Mouse (Mus musculus): ENCODE results near the gene Smim15.

DNA sequence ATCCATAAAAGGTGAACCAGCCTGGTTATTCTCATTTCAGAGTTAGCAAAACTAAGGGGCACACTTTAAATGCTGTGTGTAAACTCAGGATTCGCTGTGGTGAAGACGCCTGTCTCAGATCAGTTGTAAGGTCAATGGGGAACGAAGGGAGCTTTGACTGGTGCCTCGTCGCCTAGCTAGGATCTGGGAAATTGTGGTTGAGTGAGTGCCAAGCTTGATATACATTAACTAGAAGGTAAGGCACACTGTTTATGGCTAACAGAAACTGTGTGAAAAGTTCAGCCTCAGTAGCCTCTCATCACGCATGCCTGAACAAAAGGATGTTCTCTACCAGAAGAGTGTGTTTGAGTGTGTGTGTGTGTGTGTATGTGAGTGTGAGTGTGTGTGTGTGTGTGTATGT is 30.4 kb upstream of the Smim15 start:
- TF ChIP-seq GATA1 (IDR thresholded peaks at IDR 0.05; ENCODE audit: borderline replicate concordance, low read length) (no peak), FLI1 (IDR thresholded peaks at IDR 0.05; ENCODE audit: low read length) (no peak)

All from megakaryocyte, embryonic 14.5 days (primary cell).